Comparison of ENCODE assay signal across 25 mouse cellular contexts in genomic region chr8:84565577-84566360, GRCm38 (mm10).
DNase-seq lines count a peak whose midpoint lies in the region; ATAC-seq and TF ChIP-seq lines count a peak whose summit lies in the region.
"Had no signal": no experiment of that assay in that cellular context is flagged by ENCODE, and none has a peak within 500 bp of the region (broad histone marks: within the 10 kb centered on the region; RNA-seq: fewer than 3 reads in every experiment).

No protein-coding gene starts in this region.

- H3K4me1 ChIP-seq in lung, embryonic 14.5 days (ENCODE audit: insufficient read depth), result no peaks in the 10 kb centered on the region
- no peaks in the 10 kb centered on the region for H3K4me1 ChIP-seq in lung, adult 2 months (ENCODE audit: control insufficient read depth, insufficient read depth, low read length)
- H3K4me1 ChIP-seq: heart, embryonic 13.5 days; intestine, embryonic 15.5 days had no signal

- H3K9ac ChIP-seq in lung, embryonic 14.5 days, result no peak overlapping the region
- H3K9ac ChIP-seq: forebrain, embryonic 13.5 days; heart, embryonic 13.5 days; hindbrain, embryonic 15.5 days; intestine, embryonic 15.5 days; kidney, embryonic 15.5 days; limb, embryonic 15.5 days; liver, embryonic 15.5 days; midbrain, embryonic 13.5 days; neural tube, embryonic 13.5 days had no signal

- no peak for TF ChIP-seq CTCF in lung, embryonic 14.5 days (IDR thresholded peaks at IDR 0.05; ENCODE audit: low read depth)
- TF ChIP-seq CTCF in lung, adult 2 months (IDR thresholded peaks at IDR 0.05; ENCODE audit: insufficient read depth, low read length), result no peak

- 52% methylated on average over 25 of the region's 25 CpGs for WGBS in lung, embryonic 14.5 days
- WGBS in lung, adult 2 months, result 55% methylated on average over 25 of the region's 25 CpGs

- H3K36me3 ChIP-seq in lung, embryonic 14.5 days (ENCODE audit: insufficient read depth), result no peaks in the 10 kb centered on the region
- H3K36me3 ChIP-seq: heart, embryonic 13.5 days; intestine, embryonic 15.5 days; kidney, embryonic 15.5 days; limb, embryonic 15.5 days; liver, embryonic 15.5 days had no signal

- H3K9me3 ChIP-seq in lung, embryonic 14.5 days (ENCODE audit: low read depth, low read length), result no peaks in the 10 kb centered on the region
- H3K9me3 ChIP-seq: forebrain, embryonic 13.5 days; heart, embryonic 13.5 days; hindbrain, embryonic 15.5 days; intestine, embryonic 15.5 days; kidney, embryonic 15.5 days; limb, embryonic 15.5 days; liver, embryonic 15.5 days; midbrain, embryonic 13.5 days; neural tube, embryonic 13.5 days had no signal

- H3K27ac ChIP-seq in lung, embryonic 14.5 days (ENCODE audit: low read depth), result no peak overlapping the region
- H3K27ac ChIP-seq: forebrain, embryonic 13.5 days; heart, embryonic 13.5 days; hindbrain, embryonic 15.5 days; intestine, embryonic 15.5 days; kidney, embryonic 15.5 days; limb, embryonic 15.5 days; liver, embryonic 15.5 days; midbrain, embryonic 13.5 days; neural tube, embryonic 13.5 days had no signal

- peaks cover 3% of the 10 kb centered on the region; the same call in 1 of the 2 replicates for H3K27me3 ChIP-seq in lung, embryonic 14.5 days (ENCODE audit: insufficient read depth, low read length)
- H3K27me3 ChIP-seq: hindbrain, embryonic 15.5 days; midbrain, embryonic 13.5 days; neural tube, embryonic 13.5 days had no signal

- ATAC-seq in lung, embryonic 14.5 days (ENCODE audit: insufficient read depth), result peak; percentile 44; the same call in 1 of the 2 replicates
- ATAC-seq in erythroid progenitor cell, adult 5-6 weeks (replicated peaks; ENCODE audit: low FRiP score, poor library complexity, severe bottlenecking), result no peak
- ATAC-seq: activated CD4-positive, CD25-positive, alpha-beta regulatory T cell, adult 4 months; forebrain, embryonic 13.5 days; intestine, embryonic 15.5 days; midbrain, embryonic 13.5 days had no signal

- no peak overlapping the region for H3K4me3 ChIP-seq in lung, embryonic 14.5 days (ENCODE audit: low read depth, low read length)
- no peak overlapping the region for H3K4me3 ChIP-seq in lung, adult 2 months (replicated peaks; ENCODE audit: extremely low read depth, low read depth, low read length)
- H3K4me3 ChIP-seq: forebrain, embryonic 13.5 days; heart, embryonic 13.5 days; hindbrain, embryonic 15.5 days; intestine, embryonic 15.5 days; kidney, embryonic 15.5 days; limb, embryonic 15.5 days; liver, embryonic 15.5 days; midbrain, embryonic 13.5 days; neural tube, embryonic 13.5 days had no signal

- peak overlapping the region; percentile 23; the same call in 1 of the 2 replicates for H3K4me2 ChIP-seq in lung, embryonic 14.5 days
- H3K4me2 ChIP-seq: forebrain, embryonic 13.5 days; heart, embryonic 13.5 days; hindbrain, embryonic 15.5 days; intestine, embryonic 15.5 days; kidney, embryonic 15.5 days; limb, embryonic 15.5 days; liver, embryonic 15.5 days; midbrain, embryonic 13.5 days; neural tube, embryonic 13.5 days had no signal

- peak; percentile 24 for DNase-seq in lung, embryonic 14.5 days
- DNase-seq in lung, adult 2 months, result no peak
- peak; percentile 70 for DNase-seq in brain, adult 2 months (ENCODE audit: low read depth, low spot score)
- peak; percentile 83 for DNase-seq in cerebellum, adult 9-11 months
- DNase-seq in lung, postnatal 25 days (ENCODE audit: low spot score), result peak; percentile 35
- no peak for DNase-seq in gastrocnemius, postnatal 4 days (ENCODE audit: low spot score in 2 of 2)
- no peak for DNase-seq in frontal cortex, postnatal 10 days (ENCODE audit: low spot score in 2 of 2)
- DNase-seq: adrenal gland, postnatal 14 days; B cell, adult 2 months; heart, postnatal 36 days; kidney, postnatal 4 days; layer of hippocampus, postnatal 36 days; right cerebral cortex, adult 18-20 months; thymus, postnatal 14 days had no signal

- no peak for TF ChIP-seq POLR2A in lung, adult 2 months (IDR thresholded peaks at IDR 0.05; ENCODE audit: borderline replicate concordance, extremely low read depth, low read depth, low read length)

Comparison
In these comparisons a context has a peak if more than half of its experiments do, and no peak if none do; other contexts are left out.
1. DNase-seq: peak in lung, embryonic 14.5 days (single experiment), brain, adult 2 months (single experiment), cerebellum, adult 9-11 months (single experiment) and lung, postnatal 25 days (single experiment); none in lung, adult 2 months (single experiment), gastrocnemius, postnatal 4 days (0 of 2) and frontal cortex, postnatal 10 days (0 of 2).